Mouse (Mus musculus): ENCODE measurements around the gene Nqo1.

GRCm38 (mm10) chr8:107380734-107381133 is 22.3 kb downstream of the Nqo1 start:
- TF ChIP-seq CTCF (IDR thresholded peaks at IDR 0.05; ENCODE audit: extremely low read depth, insufficient read length, insufficient replicate concordance, low read depth, low read length) (no peak), POLR2A (IDR thresholded peaks at IDR 0.05; ENCODE audit: low read depth, low read length) (no peak)
